Mouse (Mus musculus): Measurements from ENCODE around the gene Sdhaf2. TPM values are rescaled to one million over a fixed set of nuclear protein-coding genes. Genes with fewer than 3 reads are reported as not detected.
"Not testable (repeated sequence)": the region's sequence is repeated elsewhere in the genome, so short reads cannot be mapped to it uniquely, and the experiment has no call there.

Gene Sdhaf2
- polyA plus RNA-seq (2015; fragmentation: Nextera tagmentation; extraction: Ambion mirVana), result 33.7 and 36.2 TPM in 2 replicates

DNA sequence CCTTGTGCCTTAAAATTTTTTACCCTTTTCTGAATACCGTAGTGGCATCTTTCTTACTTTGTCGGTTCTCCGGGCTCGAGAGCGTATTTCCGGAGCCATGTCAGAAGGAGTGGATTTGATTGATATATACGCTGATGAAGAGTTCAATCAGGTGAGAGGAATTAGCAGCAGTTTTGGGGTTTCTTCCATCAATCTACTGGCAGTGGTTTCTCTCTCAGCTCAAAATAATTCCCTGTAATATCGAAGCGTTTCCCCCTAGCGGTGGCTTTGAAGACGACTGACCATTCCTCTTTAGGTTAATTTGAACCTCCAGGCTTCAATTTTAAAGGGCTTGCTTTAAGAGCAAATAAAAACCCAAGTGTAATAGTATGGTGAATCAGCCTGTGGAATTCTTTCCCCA lies at the start of gene Sdhaf2:
Gene Sdhaf2, minus strand, starts transcription at position 233 of the 400 bp plus-strand sequence.
- ATAC-seq (ENCODE audit: low read depth) (no peak), DNase-seq (no peak)
- Histone ChIP-seq H3K27me3 (no peaks in the 10 kb centered on the region), H3K4me2 (peak within 1 kb of the TSS; percentile 71), H3K9ac (peak within 1 kb of the TSS; percentile 97), H3K4me1 (replicated peaks) (peaks cover 52% of the 10 kb centered on the region), H3K27ac (peak within 1 kb of the TSS; percentile 98), H3K36me3 (peaks cover 43% of the 10 kb centered on the region), H3K4me3 (replicated peaks) (peak within 1 kb of the TSS; percentile 87), H3K9me3 (replicated peaks) (no peaks in the 10 kb centered on the region)
- 0% methylated on average over 11 of the region's 11 CpGs for WGBS (ENCODE audit: insufficient replicate concordance)

DNA sequence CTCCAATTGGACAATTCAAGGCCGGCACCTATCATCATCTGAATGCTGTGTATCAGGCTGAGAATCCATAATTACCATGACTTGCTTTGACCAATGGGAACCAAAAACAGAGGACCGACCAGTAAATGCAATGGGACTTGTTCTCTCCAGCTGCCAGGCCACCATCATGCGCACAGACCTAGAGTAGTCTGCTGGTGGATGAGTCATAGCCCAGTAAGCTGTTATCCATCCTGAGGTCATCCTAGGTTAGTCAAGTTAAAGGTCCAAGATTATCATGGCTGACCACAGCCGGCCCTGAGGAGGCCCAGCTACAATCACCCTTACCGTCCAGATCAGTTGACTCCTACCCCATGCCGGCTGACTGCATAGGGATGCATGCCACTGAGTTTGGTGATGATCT lies 43.7 kb upstream of the Sdhaf2 start:
- Histone ChIP-seq H3K4me2 (no peak overlapping the region), H3K27ac (no peak overlapping the region), H3K4me1 (replicated peaks) (peaks cover 4% of the 10 kb centered on the region; the same call in 1 of the 2 replicates), H3K9ac (no peak overlapping the region), H3K27me3 (no peaks in the 10 kb centered on the region), H3K4me3 (replicated peaks) (no peak overlapping the region), H3K36me3 (peaks cover 49% of the 10 kb centered on the region), H3K9me3 (replicated peaks) (no peaks in the 10 kb centered on the region)
- 90% methylated on average over 6 of the region's 6 CpGs for WGBS (ENCODE audit: insufficient replicate concordance)
- ATAC-seq (ENCODE audit: low read depth) (no peak), DNase-seq (no peak)

DNA sequence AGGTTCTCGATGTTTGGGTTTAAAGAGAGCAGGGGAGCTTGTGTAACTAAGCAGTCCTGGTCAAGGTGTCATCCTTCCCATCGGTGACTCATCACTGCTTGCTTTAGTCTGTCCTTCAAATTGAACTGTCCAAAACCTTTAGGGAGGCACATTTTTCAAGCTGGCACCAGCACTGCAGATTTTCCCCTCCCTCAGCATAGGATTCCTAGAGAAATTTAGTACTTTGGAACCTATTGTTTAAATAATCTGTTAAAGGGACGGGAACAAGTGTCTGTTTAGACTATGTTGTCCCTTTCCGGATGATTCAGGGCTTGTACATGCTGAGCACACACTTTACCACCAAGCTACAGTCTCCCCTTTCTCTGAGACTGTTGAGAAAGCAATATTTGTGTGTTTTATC lies 39.3 kb upstream of the Sdhaf2 start:
- H3K4me3 ChIP-seq (replicated peaks), result no peak overlapping the region
- DNase-seq, result no peak
- H3K36me3 ChIP-seq, result peaks cover 9% of the 10 kb centered on the region; the same call in 1 of the 2 replicates
- H3K27ac ChIP-seq, result no peak overlapping the region; the same call in 1 of the 2 replicates
- H3K9ac ChIP-seq, result no peak overlapping the region
- no peaks in the 10 kb centered on the region for H3K9me3 ChIP-seq (replicated peaks)
- H3K27me3 ChIP-seq, result no peaks in the 10 kb centered on the region
- 63% methylated on average over 4 of the region's 4 CpGs for WGBS (ENCODE audit: insufficient replicate concordance)
- no peak overlapping the region for H3K4me2 ChIP-seq
- peaks cover 12% of the 10 kb centered on the region; the same call in 1 of the 2 replicates for H3K4me1 ChIP-seq (replicated peaks)
- ATAC-seq (ENCODE audit: low read depth), result no peak

DNA sequence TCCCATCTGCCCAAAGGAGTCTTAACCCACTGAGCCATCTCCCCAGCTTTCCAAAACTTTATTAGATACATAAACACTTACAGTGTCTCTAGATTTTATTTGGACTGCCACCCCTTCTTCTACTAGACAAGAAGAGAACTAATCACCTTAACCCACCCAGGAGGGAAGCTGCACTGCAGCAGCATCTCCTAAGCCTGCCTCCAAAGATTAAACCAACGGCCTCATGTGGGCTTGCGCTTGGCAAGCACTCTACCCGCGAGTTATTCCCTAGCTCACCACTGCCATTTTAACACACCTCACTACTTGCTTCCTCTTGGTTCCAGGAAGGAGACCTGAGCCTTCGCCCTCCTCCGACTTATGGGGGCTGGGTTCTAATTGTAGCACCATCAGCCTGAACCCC lies 38.3 kb upstream of the Sdhaf2 start:
- Histone ChIP-seq H3K4me3 (replicated peaks) (no peak overlapping the region), H3K36me3 (0 out of 2 replicates have a peak, but pooled peaks cover 4% of the 10 kb centered on the region), H3K4me1 (replicated peaks) (peaks cover 12% of the 10 kb centered on the region; the same call in 1 of the 2 replicates), H3K9me3 (replicated peaks) (no peaks in the 10 kb centered on the region), H3K9ac (no peak overlapping the region), H3K4me2 (no peak overlapping the region), H3K27ac (no peak overlapping the region), H3K27me3 (no peaks in the 10 kb centered on the region)
- DNase-seq, result no peak
- no peak for ATAC-seq (ENCODE audit: low read depth)
- 58% methylated on average over 6 of the region's 6 CpGs for WGBS (ENCODE audit: insufficient replicate concordance)

DNA sequence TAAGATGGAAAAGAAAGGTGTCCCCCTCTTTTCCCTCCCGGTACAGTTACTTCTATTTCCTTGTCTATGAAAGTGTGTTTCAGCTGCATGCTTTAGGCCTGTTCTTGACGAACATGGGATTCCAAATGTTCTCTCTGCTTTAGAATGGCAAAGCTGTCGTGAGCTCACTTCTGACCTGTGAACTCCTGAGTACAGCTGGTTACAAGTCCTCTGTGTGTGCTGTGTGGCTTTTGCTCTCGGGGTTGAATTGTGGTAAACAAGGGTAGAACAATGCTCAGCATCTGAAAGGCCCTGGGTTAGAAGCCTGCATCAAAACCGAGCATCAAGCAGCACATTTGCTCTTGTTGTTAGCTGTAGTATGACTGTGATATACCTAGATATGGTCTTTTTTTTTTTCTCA lies 36.4 kb upstream of the Sdhaf2 start:
- Histone ChIP-seq H3K9ac (no peak overlapping the region), H3K4me3 (replicated peaks) (no peak overlapping the region), H3K9me3 (replicated peaks) (no peaks in the 10 kb centered on the region), H3K4me1 (replicated peaks) (peaks cover 12% of the 10 kb centered on the region; the same call in 1 of the 2 replicates), H3K27me3 (no peaks in the 10 kb centered on the region), H3K36me3 (no peaks in the 10 kb centered on the region), H3K4me2 (no peak overlapping the region), H3K27ac (peak overlapping the region; percentile 35)
- ATAC-seq (ENCODE audit: low read depth) (no peak), DNase-seq (no peak)
- WGBS (ENCODE audit: insufficient replicate concordance), result 53% methylated on average over 5 of the region's 5 CpGs

DNA sequence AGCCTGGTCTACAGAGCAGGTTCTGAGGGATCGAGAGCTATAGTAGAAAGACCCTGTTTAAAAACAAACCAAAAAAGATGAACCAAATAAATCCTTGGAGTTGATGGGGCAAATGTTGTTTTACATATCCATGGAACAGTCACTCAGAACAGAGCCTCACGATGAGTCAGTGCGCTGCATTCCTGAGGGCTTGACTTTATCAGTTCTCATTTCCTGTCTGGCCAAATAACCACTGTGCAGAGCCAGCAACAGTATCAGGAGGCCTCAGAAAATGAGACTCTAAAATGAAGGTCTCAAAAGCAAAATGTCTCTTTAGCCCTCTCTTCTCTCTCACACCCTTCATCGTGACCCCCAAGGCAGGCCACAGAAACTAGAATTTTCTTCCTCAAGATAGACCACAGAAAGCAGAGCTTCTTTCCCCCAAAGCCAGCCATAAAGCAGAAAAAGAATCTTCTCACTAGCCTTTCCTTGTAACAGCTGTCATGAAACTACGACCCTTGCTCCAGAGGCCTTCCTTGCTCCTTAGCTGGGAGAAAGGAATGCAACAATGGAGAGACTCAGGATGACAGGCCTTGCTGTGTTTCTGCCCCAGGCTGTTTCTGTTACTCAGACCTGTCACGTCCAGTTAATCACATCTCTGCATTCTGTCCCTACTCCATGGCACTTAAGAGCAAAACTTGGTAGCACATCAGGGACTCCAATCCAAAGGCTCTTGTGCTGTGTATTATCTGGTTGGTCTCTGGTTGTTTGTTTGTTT lies 35.8 kb upstream of the Sdhaf2 start:
- 37% methylated on average over 6 of the region's 6 CpGs for WGBS (ENCODE audit: insufficient replicate concordance)
- Histone ChIP-seq H3K36me3 (no peaks in the 10 kb centered on the region), H3K27me3 (no peaks in the 10 kb centered on the region), H3K9me3 (replicated peaks) (no peaks in the 10 kb centered on the region), H3K9ac (no peak overlapping the region), H3K4me2 (no peak overlapping the region), H3K27ac (peak overlapping the region; percentile 51), H3K4me1 (replicated peaks) (peaks cover 17% of the 10 kb centered on the region; the same call in 1 of the 2 replicates), H3K4me3 (replicated peaks) (no peak overlapping the region)
- no peak for DNase-seq
- ATAC-seq (ENCODE audit: low read depth), result no peak; the same call in 1 of the 2 replicates

DNA sequence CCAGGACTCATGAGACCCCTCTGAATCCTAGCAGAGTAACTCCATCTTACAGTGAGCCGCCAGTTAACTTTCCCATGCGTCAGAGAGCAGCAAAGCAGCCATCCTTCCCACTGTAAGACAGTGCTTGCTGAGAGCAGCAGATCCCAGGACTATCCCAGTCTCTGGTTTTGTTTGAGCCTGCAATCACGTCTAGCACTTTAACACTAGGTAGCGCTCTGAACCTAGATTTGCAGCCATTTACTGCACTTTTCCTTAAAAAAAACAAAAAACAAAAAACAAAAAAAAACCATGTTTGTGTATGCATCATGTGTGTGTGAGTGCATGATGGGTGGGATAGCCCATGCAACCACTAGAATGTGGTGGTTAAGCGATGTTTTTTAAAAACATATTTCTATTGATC lies 34.2 kb upstream of the Sdhaf2 start:
- WGBS (ENCODE audit: insufficient replicate concordance), result 48% methylated on average over 5 of the region's 5 CpGs
- no peak overlapping the region for H3K27ac ChIP-seq
- H3K36me3 ChIP-seq, result no peaks in the 10 kb centered on the region
- H3K27me3 ChIP-seq, result no peaks in the 10 kb centered on the region
- H3K9ac ChIP-seq, result no peak overlapping the region
- H3K4me2 ChIP-seq, result no peak overlapping the region
- DNase-seq (no peak), ATAC-seq (ENCODE audit: low read depth) (no peak)
- no peak overlapping the region for H3K4me3 ChIP-seq (replicated peaks)
- no peaks in the 10 kb centered on the region for H3K9me3 ChIP-seq (replicated peaks)
- peaks cover 24% of the 10 kb centered on the region for H3K4me1 ChIP-seq (replicated peaks)

DNA sequence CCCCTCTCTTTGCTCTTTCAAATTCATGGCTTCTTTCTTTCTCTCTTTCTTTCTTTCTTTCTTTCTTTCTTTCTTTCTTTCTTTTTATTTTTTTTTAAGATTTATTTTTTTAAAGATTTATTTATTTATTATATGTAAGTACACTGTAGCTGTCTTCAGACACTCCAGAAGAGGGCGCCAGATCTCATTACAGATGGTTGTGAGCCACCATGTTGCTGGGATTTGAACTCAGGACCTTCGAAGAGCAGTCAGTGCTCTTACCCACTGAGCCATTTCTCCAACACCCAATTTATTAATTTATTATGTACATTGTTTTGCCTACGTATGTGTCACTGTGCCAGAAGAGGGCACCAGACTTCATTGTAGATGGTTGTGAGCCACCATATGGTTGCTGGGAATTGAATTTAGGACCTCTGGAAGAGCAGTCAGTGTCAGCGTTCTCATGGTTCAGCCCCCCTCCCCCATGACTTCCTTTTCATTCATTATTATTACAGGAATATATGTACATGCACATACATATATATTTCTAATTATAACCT lies 32.0 kb upstream of the Sdhaf2 start:
- H3K27me3 ChIP-seq; H3K9ac ChIP-seq; H3K36me3 ChIP-seq; H3K27ac ChIP-seq; H3K4me2 ChIP-seq; H3K4me3 ChIP-seq (replicated peaks); H3K9me3 ChIP-seq (replicated peaks); DNase-seq; ATAC-seq (ENCODE audit: low read depth): not testable (repeated sequence)
- peaks cover 34% of the 10 kb centered on the region for H3K4me1 ChIP-seq (replicated peaks)
- 63% methylated on average over 4 of the region's 4 CpGs for WGBS (ENCODE audit: insufficient replicate concordance)

DNA sequence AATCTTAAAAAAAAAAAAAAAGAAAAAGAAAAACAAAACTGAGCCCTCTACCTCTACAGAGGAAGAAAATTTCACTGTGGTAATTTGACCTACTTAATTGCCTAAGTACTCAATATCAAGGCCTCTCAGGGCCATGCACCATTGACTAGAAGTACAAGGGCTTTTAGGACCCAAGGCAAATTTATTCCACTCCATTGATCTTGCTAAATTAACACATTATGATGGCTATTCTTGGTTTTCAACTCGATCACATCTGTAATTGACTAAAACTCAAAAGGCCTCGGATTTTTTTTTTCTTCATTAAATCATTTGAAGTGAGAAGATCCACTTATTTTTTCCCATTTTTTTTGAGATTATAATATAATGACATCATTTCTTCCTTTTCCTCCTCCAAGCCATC lies 31.5 kb upstream of the Sdhaf2 start:
- H3K27me3 ChIP-seq, result no peaks in the 10 kb centered on the region
- H3K4me3 ChIP-seq (replicated peaks), result no peak overlapping the region
- H3K36me3 ChIP-seq, result peaks cover 4% of the 10 kb centered on the region; the same call in 1 of the 2 replicates
- no peak overlapping the region for H3K4me2 ChIP-seq
- DNase-seq (no peak), ATAC-seq (ENCODE audit: low read depth) (no peak)
- 62% methylated on average over 2 of the region's 2 CpGs for WGBS (ENCODE audit: insufficient replicate concordance)
- no peak overlapping the region for H3K27ac ChIP-seq
- no peak overlapping the region for H3K9ac ChIP-seq
- H3K9me3 ChIP-seq (replicated peaks), result no peaks in the 10 kb centered on the region
- H3K4me1 ChIP-seq (replicated peaks), result peaks cover 34% of the 10 kb centered on the region

DNA sequence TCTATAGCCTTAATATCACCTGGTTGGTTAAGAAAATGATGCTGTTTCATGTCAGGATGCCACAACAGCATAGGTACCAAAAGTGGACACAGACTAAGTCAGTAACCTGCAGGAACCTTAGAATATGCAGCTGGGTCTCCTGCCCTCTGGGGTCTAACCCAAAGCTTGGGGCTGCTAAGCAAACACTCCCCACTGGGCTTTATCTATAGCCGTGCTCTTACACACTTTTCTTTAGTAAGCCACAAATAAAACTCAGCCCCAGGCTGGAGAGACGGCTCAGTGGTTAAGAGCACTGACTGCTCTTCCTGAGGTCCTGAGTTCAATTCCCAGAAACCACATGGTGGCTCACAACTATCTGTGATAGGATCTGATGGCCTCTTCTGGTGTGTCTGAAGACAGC lies 31.1 kb upstream of the Sdhaf2 start:
- DNase-seq (no peak), ATAC-seq (ENCODE audit: low read depth) (no peak)
- no peak overlapping the region for H3K4me3 ChIP-seq (replicated peaks)
- peak overlapping the region; percentile 66 for H3K27ac ChIP-seq
- H3K4me1 ChIP-seq (replicated peaks), result peaks cover 31% of the 10 kb centered on the region
- H3K4me2 ChIP-seq, result no peak overlapping the region
- WGBS (ENCODE audit: insufficient replicate concordance), result 41% methylated on average over 2 of the region's 2 CpGs
- H3K9me3 ChIP-seq (replicated peaks), result no peaks in the 10 kb centered on the region
- H3K9ac ChIP-seq, result no peak overlapping the region; the same call in 1 of the 2 replicates
- H3K36me3 ChIP-seq, result peaks cover 8% of the 10 kb centered on the region; the same call in 1 of the 2 replicates
- no peaks in the 10 kb centered on the region for H3K27me3 ChIP-seq

DNA sequence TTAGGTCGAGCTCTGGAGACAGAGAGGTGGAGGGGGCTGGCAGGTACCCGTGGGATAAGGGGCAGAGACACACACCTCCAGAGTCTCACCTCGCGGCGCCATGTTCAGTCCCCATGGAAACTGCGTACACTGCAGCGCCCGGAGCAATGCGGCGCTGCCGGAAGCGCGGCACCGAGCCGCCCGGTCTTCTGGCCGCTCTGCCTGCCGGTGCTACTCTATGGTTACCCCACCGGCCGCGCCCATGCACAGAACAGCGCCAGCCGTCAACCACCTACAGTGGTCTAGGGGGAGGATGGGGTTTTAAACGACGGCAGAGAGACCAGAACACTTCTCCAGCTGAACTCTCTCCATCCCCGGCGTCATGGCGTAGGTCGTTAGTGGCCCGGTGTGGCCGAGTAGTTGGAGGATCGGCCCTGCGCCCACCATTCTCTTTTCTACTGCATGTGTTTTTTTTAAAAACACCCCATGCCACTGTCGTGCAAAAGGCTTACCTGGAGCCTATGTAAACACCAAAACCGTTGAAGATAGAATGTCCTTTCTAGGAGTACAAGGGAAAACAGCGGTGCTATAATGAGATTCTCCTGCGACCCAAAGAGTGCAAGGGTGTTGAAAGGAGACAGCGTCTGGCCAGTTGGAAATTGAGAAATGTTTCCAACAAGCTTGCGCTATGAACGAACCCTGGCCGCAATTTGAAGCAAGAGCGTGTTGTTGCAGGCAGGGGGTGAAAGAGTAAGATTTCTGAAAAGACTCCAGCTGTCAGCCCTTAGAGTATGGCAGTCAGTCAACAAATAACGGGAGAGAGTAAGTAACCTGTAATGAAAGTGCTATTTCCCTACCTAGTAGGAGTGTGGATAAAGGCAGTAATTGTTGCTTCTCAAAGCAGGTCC lies 29.9 kb upstream of the Sdhaf2 start, which contains the start of gene Tmem216:
Gene Tmem216, minus strand, starts transcription at position 615 of the 887 bp plus-strand sequence.
- H3K36me3 ChIP-seq, result peaks cover 18% of the 10 kb centered on the region
- peak within 1 kb of the TSS; percentile 68 for H3K4me3 ChIP-seq (replicated peaks)
- ATAC-seq (ENCODE audit: low read depth), result peak; percentile 100
- no peaks in the 10 kb centered on the region for H3K9me3 ChIP-seq (replicated peaks)
- peak within 1 kb of the TSS; percentile 74 for H3K9ac ChIP-seq
- peaks cover 26% of the 10 kb centered on the region for H3K4me1 ChIP-seq (replicated peaks)
- H3K27ac ChIP-seq, result peak within 1 kb of the TSS; percentile 66
- peak within 1 kb of the TSS; percentile 79 for H3K4me2 ChIP-seq
- no peaks in the 10 kb centered on the region for H3K27me3 ChIP-seq
- 3% methylated on average over 43 of the region's 43 CpGs for WGBS (ENCODE audit: insufficient replicate concordance)
- peak; percentile 79 for DNase-seq
